Comparison of ENCODE assay signal across 8 mouse cellular contexts in genomic region chr12:17881371-17882116, GRCm38 (mm10).
A peak's percentile ranks its signal among the peaks of the same experiment; 100 is the strongest.
DNase-seq lines count a peak whose midpoint lies in the region; ATAC-seq and TF ChIP-seq lines count a peak whose summit lies in the region.

No protein-coding gene starts in this region.

- H3K4me2 ChIP-seq in hindbrain, postnatal 0 days (ENCODE audit: low read depth, low read length), result peak overlapping the region; percentile 51

- 1% methylated on average over 59 of the region's 59 CpGs for WGBS in hindbrain, postnatal 0 days

- 0 out of 2 replicates have a peak, but pooled peaks cover 2% of the 10 kb centered on the region for H3K9me3 ChIP-seq in hindbrain, postnatal 0 days (ENCODE audit: low read length)

- DNase-seq in ZHBTc4 (ENCODE audit: low read depth, low spot score), result peak; percentile 96
- peak; percentile 67 to 84 for DNase-seq in cerebellum, postnatal 4 days (ENCODE audit: low spot score in 2 of 2)
- peak; percentile 62 to 68 for DNase-seq in gastrocnemius, adult 8-10 months (ENCODE audit: low spot score in 2 of 2)
- peak; percentile 94 for DNase-seq in hindbrain, postnatal 0 days (ENCODE audit: low spot score)
- peak; percentile 81 to 88 for DNase-seq in left cerebral cortex, adult 18-20 months (ENCODE audit: low spot score in 2 of 2)
- peak; percentile 92 to 97 for DNase-seq in lung, postnatal 4 days
- peak; percentile 95 for DNase-seq in retina, postnatal 1 day
- peak; percentile 82 for DNase-seq in thymus, postnatal 4 days

- TF ChIP-seq CTCF in hindbrain, postnatal 0 days (IDR thresholded peaks at IDR 0.05; ENCODE audit: low read depth), result peak; percentile 68

- H3K27me3 ChIP-seq in hindbrain, postnatal 0 days (ENCODE audit: insufficient read depth, low read length), result no peaks in the 10 kb centered on the region

- H3K4me1 ChIP-seq in hindbrain, postnatal 0 days (ENCODE audit: insufficient read depth, low read length), result no peaks in the 10 kb centered on the region

- peak overlapping the region; percentile 92 for H3K27ac ChIP-seq in hindbrain, postnatal 0 days

- peak overlapping the region; percentile 79 for H3K4me3 ChIP-seq in hindbrain, postnatal 0 days (ENCODE audit: low read length)

- H3K9ac ChIP-seq in hindbrain, postnatal 0 days (replicated peaks; ENCODE audit: low read length), result peak overlapping the region; percentile 84

- ATAC-seq in hindbrain, postnatal 0 days, result peak; percentile 100

- no peaks in the 10 kb centered on the region for H3K36me3 ChIP-seq in hindbrain, postnatal 0 days (ENCODE audit: insufficient read depth, low read length)

Comparison
In these comparisons a context has a peak if more than half of its experiments do, and no peak if none do; other contexts are left out.
1. Peak in every context shown above with its lines: DNase-seq, ATAC-seq, H3K4me3 ChIP-seq and H3K27ac ChIP-seq.